9 mouse cellular contexts compared by ENCODE assay signal in genomic region chr5:105684861-105685600, GRCm38 (mm10). TPM values are rescaled to one million over a fixed set of nuclear protein-coding genes. Genes with fewer than 3 reads are reported as not detected.
DNase-seq lines count a peak whose midpoint lies in the region; ATAC-seq and TF ChIP-seq lines count a peak whose summit lies in the region.
"Had no signal": no experiment of that assay in that cellular context is flagged by ENCODE, and none has a peak within 500 bp of the region (broad histone marks: within the 10 kb centered on the region; RNA-seq: fewer than 3 reads in every experiment).

No protein-coding gene starts in this region.

- H3K4me3 ChIP-seq in E14TG2a.4 (replicated peaks; ENCODE audit: low read length): no peak overlapping the region
- H3K4me3 ChIP-seq in heart, embryonic 16.5 days (ENCODE audit: low read length): no peak overlapping the region
- no peak overlapping the region for H3K4me3 ChIP-seq in kidney, postnatal 0 days (replicated peaks; ENCODE audit: low read depth, low read length)
- H3K4me3 ChIP-seq: heart, embryonic 13.5 days had no signal

- ATAC-seq in erythroid progenitor cell, adult 5-6 weeks (replicated peaks; ENCODE audit: low FRiP score, poor library complexity, severe bottlenecking): peak; percentile 53; the same call in 1 of the 2 replicates
- ATAC-seq in heart, embryonic 16.5 days (replicated peaks; ENCODE audit: extremely low read depth, insufficient read depth, low FRiP score): peak; percentile 55; the same call in 1 of the 2 replicates
- ATAC-seq in kidney, postnatal 0 days (replicated peaks; ENCODE audit: low FRiP score, low read depth): peak; percentile 71
- ATAC-seq in neutrophil, adult 5-6 weeks (ENCODE audit: extremely low read depth, insufficient number of reproducible peaks, low FRiP score, poor library complexity, severe bottlenecking): peak; percentile 81

- no peak overlapping the region for H3K9ac ChIP-seq in heart, embryonic 16.5 days (ENCODE audit: low read length)
- H3K9ac ChIP-seq in kidney, postnatal 0 days (ENCODE audit: low read depth, low read length): no peak overlapping the region
- H3K9ac ChIP-seq: heart, embryonic 13.5 days had no signal

- no peak overlapping the region for H3K27ac ChIP-seq in heart, embryonic 16.5 days (ENCODE audit: low read length)
- no peak overlapping the region for H3K27ac ChIP-seq in kidney, postnatal 0 days
- H3K27ac ChIP-seq: heart, embryonic 13.5 days had no signal

- WGBS in heart, embryonic 16.5 days: 28% methylated on average over 14 of the region's 14 CpGs
- 23% methylated on average over 14 of the region's 14 CpGs for WGBS in kidney, postnatal 0 days

- no peaks in the 10 kb centered on the region; the same call in 1 of the 2 replicates for H3K27me3 ChIP-seq in E14TG2a.4 (ENCODE audit: insufficient read depth, low read length)
- no peaks in the 10 kb centered on the region for H3K27me3 ChIP-seq in heart, embryonic 16.5 days (ENCODE audit: control insufficient read depth, insufficient read depth, low read length)
- no peaks in the 10 kb centered on the region for H3K27me3 ChIP-seq in kidney, postnatal 0 days (ENCODE audit: insufficient read depth, low read length)
- H3K27me3 ChIP-seq: heart, embryonic 13.5 days had no signal

- H3K9me3 ChIP-seq in E14TG2a.4 (ENCODE audit: low read length): no peaks in the 10 kb centered on the region
- no peaks in the 10 kb centered on the region for H3K9me3 ChIP-seq in heart, embryonic 16.5 days (replicated peaks; ENCODE audit: control insufficient read depth, low read length)
- H3K9me3 ChIP-seq in kidney, postnatal 0 days (replicated peaks; ENCODE audit: low read length): no peaks in the 10 kb centered on the region
- H3K9me3 ChIP-seq: heart, embryonic 13.5 days had no signal

- H3K4me2 ChIP-seq in heart, embryonic 16.5 days (ENCODE audit: low read depth, low read length): no peak overlapping the region
- no peak overlapping the region for H3K4me2 ChIP-seq in kidney, postnatal 0 days (ENCODE audit: low read length)
- H3K4me2 ChIP-seq: heart, embryonic 13.5 days had no signal

- H3K4me1 ChIP-seq in E14TG2a.4 (replicated peaks; ENCODE audit: low read depth, low read length): peaks cover 82% of the 10 kb centered on the region
- H3K4me1 ChIP-seq in heart, embryonic 16.5 days (ENCODE audit: control insufficient read depth, insufficient read depth, low read length): peaks cover 4% of the 10 kb centered on the region; the same call in 1 of the 2 replicates
- no peaks in the 10 kb centered on the region for H3K4me1 ChIP-seq in kidney, postnatal 0 days (replicated peaks; ENCODE audit: insufficient read depth, low read length)

- DNase-seq in brain, adult 2 months (ENCODE audit: low read depth, low spot score): peak; percentile 94
- DNase-seq in kidney, postnatal 0 days (ENCODE audit: low spot score): peak; percentile 93
- DNase-seq in lung, adult 18-20 months: peak; percentile 73 to 85
- DNase-seq in thymus, adult 18-20 months: peak; percentile 44 to 70

- no peaks in the 10 kb centered on the region for H3K36me3 ChIP-seq in E14TG2a.4 (ENCODE audit: insufficient read depth, low read length)
- H3K36me3 ChIP-seq in heart, embryonic 16.5 days (ENCODE audit: control insufficient read depth, insufficient read depth): no peaks in the 10 kb centered on the region
- no peaks in the 10 kb centered on the region for H3K36me3 ChIP-seq in kidney, postnatal 0 days (ENCODE audit: insufficient read depth, low read length)
- H3K36me3 ChIP-seq: heart, embryonic 13.5 days had no signal

- peak; percentile 58 for TF ChIP-seq CTCF in E14TG2a.4 (conservative IDR thresholded peaks at IDR 0.05; ENCODE audit: low read length)
- TF ChIP-seq CTCF in kidney, postnatal 0 days (IDR thresholded peaks at IDR 0.05; ENCODE audit: low read depth): peak; percentile 85

RNA-seq across cellular contexts. Expression of gene Lrrc8d, which starts 14.7 kb away (rescaled TPM):
- total RNA-seq in erythroid progenitor cell, adult 5-6 weeks (2015; ENCODE audit: low replicate concordance): 13.4 and 18.0 TPM in 2 replicates
- total RNA-seq in erythroid progenitor cell, adult 5-6 weeks (2017; ENCODE audit: low replicate concordance): 6.9 and 10.8 TPM in 2 replicates
- 8.3 and 9.6 TPM in 2 replicates for polyA plus RNA-seq in heart, embryonic 16.5 days (2015; fragmentation: Nextera tagmentation; extraction: Ambion mirVana)
- polyA plus RNA-seq in kidney, postnatal 0 days (2015; fragmentation: Nextera tagmentation; extraction: Ambion mirVana): 32.5 and 34.6 TPM in 2 replicates
- total RNA-seq in neutrophil, adult 5-6 weeks (2017): 42.0 and 43.2 TPM in 2 replicates
